Mouse (Mus musculus): ENCODE data around the gene Dhx9.

DNA sequence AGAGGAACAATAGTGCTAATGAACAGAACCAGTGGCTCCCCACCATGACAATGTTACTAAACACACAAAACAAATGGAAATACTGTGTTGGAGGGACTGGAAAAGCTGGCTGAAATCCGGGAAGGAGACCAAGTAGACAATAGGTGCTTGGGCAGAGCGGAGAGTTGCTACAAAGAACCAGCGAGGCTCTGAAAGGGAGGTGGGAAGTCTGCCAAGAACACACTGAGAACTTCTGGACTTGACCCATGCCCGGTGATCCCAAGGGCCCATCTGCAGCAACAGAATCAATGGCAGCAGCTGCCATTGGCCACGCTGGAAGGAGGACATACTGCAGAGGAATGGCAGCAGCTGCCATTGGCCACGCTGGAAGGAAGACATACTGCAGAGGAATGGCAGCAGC is 18.8 kb upstream of the Dhx9 start:
- TF ChIP-seq POLR2A (IDR thresholded peaks at IDR 0.05; ENCODE audit: control insufficient read depth, low read depth, low read length) (no peak), CTCF (IDR thresholded peaks at IDR 0.05; ENCODE audit: control insufficient read depth, insufficient read depth, insufficient replicate concordance, low read depth, low read length) (no peak)

Measured in testis, adult 2 months (tissue).